Mouse (Mus musculus): ENCODE measurements around the gene Safb.

DNA sequence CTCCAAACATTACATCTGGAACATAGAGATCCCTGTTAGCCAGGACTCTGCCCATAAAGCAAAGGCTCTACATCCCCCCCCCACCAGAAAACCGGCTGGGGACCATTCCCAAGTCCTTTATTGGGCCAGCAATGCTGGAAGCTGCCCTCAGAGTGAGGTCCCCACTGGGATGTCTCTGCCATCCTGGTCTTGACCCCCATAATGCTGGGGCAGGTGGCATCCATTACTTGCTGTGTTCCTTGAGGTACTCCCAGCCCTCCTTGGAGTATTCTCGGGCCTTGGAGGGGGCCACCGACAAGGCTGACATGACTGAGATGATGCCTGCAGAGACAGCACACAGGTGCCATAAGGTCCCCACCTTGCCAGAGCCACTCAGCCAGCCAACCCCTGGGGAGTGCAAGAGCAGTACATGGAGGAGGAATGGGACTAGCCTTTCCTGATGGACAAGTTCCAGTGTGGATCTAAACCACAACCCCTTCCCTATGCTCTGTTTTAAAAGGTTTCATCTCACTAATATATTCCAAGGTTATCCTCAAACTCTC is 23.0 kb downstream of the Safb start:
- no peak for TF ChIP-seq EP300 (IDR thresholded peaks at IDR 0.05; ENCODE audit: low read depth)
- TF ChIP-seq CTCF (IDR thresholded peaks at IDR 0.05; ENCODE audit: low read depth), result no peak
